In the genomic region with DNA sequence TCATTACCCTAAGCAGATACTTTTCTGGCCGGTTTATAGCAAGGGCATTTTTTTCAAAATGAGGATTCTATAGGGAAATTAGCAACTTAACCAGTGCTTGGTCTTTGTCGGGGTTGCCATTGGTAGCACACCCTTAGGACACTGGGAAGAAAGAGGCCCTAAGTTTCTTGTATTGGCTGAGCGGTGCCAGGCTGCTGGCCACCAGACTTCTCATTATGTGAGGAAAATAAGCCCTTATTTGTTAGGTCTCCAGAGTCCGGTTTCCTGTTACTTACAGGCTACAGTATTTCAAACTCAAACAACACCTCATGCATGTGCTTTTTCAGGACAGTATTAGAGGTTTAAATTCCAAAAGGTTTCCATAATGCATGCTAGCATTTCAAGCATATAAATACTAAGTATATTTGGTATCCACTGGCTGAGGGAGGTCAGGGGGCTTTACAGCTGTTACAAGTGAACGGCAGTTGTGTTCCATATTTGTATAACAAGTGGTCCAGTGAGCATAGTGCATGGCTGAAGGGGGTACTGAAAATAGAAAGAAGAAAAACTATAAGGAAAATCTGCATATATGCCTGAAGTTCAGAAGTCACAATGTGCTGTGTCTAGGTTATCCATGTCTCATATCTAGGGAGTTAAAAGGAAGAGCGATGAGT, we compare ENCODE assay signal across 12 mouse cellular contexts.
"Had no signal": no experiment of that assay in that cellular context is flagged by ENCODE, and none has a peak within 500 bp of the region (broad histone marks: within the 10 kb centered on the region; RNA-seq: fewer than 3 reads in every experiment).

No protein-coding gene starts in this region.

- DNase-seq: kidney, postnatal 25 days; layer of hippocampus, adult 9-11 months; liver, embryonic 13.5 days; lung, adult 2 months; lung, postnatal 14 days; lung, postnatal 4 days; midbrain, embryonic 14.5 days; thymus, adult 18-20 months; thymus, postnatal 36 days had no signal

- H3K9me3 ChIP-seq: liver, embryonic 13.5 days had no signal

- H3K27ac ChIP-seq: kidney, postnatal 0 days; layer of hippocampus, adult 2 months; liver, embryonic 13.5 days had no signal

- H3K9ac ChIP-seq: liver, embryonic 13.5 days had no signal

- H3K27me3 ChIP-seq: liver, embryonic 13.5 days had no signal

- H3K4me3 ChIP-seq: layer of hippocampus, adult 2 months; liver, embryonic 13.5 days had no signal

- H3K36me3 ChIP-seq: liver, embryonic 13.5 days had no signal

- H3K4me2 ChIP-seq: liver, embryonic 13.5 days; midbrain, embryonic 11.5 days had no signal
